Mouse (Mus musculus) spleen, adult 18-20 months (tissue): ENCODE results near the gene Pcnx2.

Source experiments
- DNase-seq, 2 experiments: peaks; one replicate each; pipeline ENCODE4 v3.0.0; 2022; ENCODE audit warnings: mixed read lengths in 2 of 2

Gene Pcnx2

DNA sequence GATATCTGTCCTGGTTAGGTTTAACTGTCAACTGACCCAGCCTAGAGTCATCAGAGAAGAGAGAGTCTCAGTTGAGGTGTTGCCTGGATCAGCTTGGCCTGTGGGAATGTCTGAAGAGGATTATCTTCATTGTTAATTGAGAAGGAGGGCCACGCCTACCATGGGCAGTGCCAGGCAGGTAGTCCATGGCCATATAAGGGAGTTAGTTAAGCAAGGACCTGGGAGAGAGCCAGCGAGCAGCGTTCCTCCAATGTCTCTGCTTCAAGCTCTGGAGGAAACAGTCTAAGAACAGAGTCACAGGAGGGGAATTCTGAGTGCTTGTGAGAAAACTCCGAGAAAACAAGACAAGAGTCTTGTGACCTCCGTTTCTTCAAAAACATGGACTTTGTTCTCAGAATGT lies 81.4 kb downstream of the Pcnx2 start:
- DNase-seq = no peak

DNA sequence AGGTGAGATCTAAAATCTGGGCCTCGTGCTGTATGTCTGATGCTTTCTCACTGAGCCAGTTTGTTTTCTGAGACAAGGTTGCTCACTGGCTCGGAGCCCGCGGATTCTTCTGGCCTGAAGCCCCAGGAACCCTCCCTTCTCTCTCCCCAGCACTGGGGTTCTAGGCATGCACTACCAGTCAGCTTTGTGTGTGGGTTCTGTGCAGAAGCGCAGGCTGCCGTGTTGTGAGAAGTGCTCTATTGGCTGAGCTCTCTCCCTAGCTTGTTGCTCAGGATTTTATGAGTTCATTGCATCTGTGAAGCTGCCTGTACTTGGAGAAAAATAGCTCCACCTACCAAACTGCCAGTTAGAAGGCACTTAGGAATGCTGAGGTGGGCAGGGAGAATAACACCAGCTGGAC lies 89.3 kb downstream of the Pcnx2 start:
- DNase-seq = no peak

DNA sequence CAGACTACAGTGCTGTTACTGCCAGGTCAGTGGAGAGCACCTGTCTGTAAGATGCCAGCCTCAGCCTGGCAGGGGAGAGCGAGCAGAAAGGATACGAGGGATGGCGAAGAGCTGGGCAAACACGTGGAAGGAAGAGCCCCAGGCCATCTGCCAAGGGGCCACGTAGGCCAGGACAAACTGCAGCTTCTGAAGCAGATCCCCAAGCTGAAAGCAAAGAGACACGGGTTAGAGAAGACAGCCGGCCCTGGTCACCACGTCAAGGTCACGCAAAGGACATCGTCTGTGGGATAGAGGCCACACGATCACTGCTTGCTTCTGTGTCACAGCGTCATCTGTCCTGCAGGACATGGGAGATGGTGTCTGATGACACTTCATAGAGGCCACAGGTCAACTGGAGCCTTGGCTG lies 90.2 kb downstream of the Pcnx2 start:
- DNase-seq = no peak

DNA sequence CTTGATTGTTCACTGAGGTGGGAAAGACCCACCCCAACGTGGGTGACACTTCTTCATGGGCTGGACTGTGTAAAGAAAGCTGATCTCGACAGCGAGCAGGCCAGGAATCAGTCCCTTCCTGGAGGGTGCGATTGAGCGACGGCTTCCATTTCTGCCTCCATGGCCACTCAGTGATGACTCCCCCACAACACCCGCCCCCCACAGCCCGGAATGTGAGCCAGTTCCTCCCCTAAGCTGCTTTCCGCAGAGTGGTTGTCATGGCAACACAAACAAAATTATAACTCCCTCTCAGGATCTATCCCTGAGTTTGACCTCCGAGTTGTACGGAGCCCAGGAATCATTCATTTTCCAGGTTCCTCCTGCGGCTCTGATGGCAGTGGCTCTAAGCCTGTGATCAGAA lies 91.7 kb downstream of the Pcnx2 start:
- DNase-seq = no peak

DNA sequence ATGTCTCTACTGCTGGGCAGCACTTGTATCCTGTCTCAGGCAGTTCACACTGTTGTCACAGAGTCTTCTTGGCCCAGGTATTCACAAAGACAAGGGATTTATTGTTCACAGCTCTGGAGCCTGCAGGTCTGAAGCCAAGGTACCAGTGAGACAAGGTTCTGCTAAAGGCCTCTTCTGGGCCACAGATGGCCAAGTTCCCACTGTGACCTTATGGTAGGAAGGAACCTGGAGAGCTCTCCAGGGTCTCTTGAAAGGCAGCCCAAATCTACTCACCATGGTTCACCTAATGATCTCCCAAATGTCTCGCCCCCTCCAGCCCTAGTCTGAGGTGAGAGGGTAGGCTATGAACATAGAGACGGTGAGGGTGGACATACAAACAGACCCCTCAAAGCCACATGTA lies 101.1 kb downstream of the Pcnx2 start:
- no peak for DNase-seq

DNA sequence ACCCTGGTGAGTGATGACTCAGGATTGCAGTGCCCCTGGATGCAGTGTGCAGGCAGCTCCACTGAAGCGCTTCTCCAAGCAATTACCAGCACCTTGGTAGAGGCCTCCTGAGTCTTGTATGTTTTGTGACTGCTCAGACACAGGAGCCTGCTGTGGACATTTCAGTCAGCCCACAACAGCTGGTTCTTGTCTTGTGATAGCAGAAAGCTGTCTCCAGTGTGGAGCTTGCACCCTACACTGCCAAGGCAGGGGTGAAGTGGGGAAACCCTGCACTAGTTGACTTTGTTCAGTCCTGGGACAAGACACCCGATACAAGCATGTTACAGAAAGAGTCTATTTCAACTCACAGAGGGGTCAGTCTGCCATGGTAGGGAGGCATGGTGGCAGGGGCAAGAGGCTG lies 102.8 kb downstream of the Pcnx2 start:
- DNase-seq = no peak

DNA sequence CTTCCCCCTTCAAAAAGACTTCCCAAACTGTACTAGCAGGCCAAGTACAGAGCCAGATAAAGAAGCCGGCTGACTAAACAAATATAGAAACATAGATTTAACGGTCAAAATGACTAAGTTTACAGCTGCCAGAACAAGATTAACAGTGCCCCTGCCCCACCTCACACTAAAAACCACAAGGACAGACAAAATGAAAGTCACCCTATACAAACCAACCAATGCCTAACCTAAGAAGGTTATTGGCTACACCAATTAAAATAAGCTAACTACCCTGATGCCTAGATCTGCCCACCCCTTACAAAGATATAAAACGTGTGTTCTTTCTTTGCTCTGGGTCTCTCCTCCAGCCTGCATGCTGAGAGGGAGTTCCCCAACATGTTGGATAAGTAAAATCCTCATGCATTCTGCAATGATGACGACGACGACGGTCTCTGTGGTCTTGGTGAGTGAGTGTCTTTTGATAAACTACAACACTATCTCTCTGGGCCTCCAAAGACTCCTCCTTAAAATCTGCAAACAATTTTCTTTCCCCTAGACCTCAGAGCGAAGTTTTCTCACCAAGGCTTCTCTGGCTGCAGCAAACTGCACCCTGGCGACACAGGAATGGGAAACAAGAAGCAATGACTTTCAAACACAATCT lies 105.2 kb downstream of the Pcnx2 start:
- DNase-seq = no peak

DNA sequence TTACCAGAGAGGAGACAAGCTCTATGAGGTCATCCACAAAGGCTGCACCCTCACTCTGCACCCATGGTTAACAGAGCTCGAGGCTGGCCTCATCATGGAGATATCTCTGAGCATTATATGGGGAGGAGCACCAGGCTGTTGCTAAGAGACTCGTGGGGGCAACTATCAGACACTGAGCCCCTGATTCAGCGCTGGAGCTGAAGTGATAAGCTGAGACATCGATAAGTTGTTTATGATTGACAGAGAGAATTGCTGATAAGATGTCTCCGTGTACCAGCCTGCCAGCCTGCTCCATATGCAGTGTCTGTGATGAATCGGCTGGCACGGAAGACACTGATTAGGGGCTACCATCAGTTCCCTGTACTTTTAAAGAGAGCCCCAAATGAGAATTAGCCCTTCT lies 111.2 kb downstream of the Pcnx2 start:
- no peak for DNase-seq

DNA sequence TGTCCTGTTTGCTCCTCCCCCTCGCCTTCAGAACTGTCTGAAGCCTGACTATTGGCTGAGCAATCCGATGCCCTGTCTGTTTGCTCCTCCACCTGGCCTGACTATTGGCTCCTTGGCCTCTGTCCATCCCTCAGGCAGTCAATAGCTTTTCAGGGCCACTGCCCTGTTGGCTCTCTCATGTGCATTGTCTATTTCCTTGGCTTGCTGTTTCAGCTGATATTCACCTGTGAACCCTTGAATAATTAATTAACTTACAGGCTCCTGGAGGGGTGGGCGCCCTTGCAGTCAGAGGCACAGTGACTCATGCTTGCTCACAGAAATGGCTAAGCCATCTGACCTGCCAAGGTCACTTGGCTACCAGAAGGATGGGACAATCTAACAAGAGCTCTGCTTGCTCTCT lies 116.0 kb downstream of the Pcnx2 start:
- DNase-seq = no peak

DNA sequence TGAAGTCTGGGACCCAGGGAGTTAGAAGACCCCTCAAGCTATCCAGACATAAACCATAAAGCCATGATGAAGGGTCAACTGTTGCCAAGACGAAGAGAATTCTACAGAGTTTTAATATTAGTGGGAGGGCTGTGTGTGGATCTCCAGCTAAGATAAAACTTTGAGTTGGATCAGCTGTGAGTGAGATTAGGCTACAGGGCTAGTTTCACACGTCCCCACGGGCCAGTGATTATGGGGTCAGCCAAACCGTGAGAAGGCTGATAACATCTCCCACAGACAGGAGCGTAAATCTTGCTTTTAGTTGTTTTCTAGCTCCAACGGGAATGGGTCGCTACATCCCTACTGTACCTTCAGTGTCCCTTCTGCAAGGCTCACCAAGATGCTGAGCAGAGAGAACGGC lies 118.5 kb downstream of the Pcnx2 start:
- no peak for DNase-seq

DNA sequence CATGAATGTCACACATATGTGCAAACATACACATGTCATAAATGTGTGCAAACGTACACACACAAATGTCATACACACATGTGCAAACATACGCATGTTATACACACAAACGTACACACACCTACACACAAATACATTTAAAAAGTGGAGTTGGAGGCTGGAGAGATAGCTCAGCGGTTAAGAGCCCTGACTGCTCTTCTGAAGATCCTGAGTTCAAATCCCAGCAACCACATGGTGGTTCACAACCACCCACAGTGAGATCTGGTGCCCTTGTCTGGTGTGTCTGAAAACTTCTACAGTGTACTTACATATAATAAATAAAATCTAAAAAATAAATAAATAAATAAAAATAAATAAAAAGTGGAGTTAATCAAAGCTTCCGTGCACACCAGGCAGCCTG lies 119.2 kb downstream of the Pcnx2 start:
- DNase-seq = no peak

DNA sequence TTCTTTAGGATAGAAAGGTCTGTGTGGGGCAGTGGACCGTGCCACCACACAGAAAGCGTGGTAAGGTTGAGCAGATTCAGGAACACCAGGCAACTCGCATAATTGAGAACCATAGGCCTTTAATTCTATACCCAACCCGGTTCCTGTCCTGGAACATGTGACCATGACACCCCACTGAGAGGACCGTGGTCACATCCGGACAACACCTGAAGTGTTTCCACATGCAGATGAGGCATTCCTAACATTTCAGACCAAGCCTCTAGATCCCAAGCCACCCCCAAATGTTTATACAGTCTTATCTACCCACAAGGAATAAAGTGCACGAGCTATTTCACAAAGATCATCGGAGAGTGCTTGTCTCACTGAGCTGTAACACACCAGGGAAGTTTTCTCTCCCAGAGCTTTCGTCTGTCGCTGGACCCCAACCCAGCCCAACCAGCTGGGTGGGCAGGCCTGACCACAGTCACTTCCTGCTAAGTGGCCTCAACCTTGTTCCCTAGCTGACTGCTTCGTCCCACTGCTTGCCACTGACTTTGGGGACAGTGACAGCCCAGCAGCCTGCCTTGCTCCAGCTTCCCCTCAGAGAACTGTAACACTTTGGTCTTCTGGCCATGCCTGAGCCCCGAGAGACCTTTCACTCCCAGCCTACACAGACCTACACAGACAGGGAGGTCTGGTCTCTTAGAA lies 120.5 kb downstream of the Pcnx2 start:
- DNase-seq = no peak

DNA sequence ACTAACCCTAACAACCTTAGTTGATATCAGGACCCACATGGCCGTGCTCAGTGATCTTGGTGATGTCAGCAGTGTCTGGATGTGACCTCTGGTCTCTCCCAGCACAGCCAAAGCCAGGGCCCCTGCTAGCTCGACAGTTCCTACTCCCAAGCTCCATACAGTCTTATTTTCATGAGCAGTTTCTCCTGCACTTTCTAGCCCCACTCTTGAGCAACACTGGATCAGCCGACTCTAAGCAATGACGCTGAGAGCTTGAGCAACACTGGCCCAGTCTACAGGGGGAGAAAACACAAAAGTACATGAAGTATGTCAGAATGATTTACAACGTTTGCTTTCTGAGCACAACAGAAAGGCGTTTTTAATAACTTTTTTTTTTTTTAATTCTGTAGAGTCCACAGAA lies 121.3 kb downstream of the Pcnx2 start:
- DNase-seq = no peak

DNA sequence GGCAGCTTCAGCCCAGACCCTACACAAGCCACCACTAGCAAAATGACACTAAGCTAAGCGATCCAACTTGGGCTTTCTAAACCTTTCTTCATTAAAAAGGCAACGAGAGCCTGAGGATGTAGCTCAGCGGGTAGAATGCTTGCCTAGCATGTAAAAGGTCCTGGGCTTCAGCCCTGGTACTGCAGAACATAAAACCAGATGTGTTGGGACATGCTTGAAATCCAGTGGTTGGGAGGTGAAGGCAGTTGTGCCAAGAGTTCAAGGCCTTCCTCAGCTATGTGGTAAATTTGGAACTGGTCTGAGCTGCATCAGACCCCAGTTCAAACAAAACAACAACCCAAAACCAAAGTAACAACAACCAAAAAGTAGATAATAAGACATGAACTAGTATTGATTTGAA lies 121.8 kb downstream of the Pcnx2 start:
- DNase-seq = no peak

DNA sequence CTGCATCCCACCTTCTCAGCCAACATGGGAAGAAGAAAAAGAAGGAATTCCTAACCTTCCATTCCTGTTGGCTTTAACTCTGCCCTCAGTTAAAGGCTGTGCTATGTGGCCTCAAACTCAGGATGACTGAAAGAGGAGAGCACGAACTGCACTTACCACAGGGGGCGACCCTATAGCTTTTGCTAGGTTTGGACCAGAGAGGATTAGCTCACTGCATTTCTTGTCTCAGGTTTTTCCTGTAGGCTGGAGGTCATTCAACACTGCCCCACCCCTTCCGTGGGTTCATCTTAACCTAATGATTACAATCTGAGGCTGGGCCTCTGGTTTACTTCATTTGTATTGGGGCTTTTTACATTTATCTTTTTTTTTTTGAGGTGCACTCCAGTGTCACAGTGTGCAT lies 123.1 kb downstream of the Pcnx2 start:
- DNase-seq = no peak

DNA sequence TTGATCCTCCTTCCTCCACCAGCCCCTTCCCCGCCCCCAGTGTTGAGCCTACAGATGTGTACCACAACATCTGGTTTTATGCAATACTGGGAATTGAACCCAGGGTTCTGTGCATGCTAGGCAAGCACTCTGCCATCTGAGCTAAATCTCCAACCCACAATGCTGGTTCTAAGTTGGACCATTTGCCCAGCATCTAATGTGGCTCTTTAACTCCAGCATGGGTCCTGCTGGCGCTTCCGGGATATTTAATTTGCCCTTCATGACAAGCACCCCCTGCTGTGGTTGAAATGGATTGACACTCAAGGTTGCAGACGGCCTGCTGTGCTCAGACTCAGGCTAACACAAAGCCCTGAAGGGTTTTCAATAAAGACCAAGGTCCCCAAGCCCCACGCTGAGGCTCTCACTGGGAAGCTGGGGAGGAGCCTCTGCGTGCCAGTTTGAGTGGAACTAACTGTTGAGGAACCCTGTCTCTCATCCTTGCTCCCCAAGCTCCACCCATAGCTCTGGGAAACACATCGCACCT lies 124.8 kb downstream of the Pcnx2 start:
- no peak for DNase-seq

DNA sequence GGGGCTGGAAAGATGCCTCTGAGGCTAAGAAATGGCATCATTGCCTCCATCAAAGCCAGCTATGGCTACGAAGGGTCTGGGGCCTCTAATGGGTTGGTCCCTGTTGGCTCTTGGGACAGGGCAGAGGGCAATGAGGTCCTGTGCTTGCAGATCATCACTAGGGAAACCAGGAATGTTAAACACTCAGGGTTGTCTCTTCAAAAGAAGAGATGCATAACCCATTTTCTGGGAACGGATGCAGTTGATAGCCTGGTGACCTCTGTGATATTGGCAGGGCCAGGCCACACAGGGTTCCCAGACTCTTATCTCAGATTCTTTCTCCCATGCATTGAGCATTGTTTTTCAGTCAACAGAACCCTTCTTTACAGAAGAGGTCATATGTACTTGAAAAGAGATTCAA lies 125.8 kb downstream of the Pcnx2 start:
- no peak for DNase-seq

DNA sequence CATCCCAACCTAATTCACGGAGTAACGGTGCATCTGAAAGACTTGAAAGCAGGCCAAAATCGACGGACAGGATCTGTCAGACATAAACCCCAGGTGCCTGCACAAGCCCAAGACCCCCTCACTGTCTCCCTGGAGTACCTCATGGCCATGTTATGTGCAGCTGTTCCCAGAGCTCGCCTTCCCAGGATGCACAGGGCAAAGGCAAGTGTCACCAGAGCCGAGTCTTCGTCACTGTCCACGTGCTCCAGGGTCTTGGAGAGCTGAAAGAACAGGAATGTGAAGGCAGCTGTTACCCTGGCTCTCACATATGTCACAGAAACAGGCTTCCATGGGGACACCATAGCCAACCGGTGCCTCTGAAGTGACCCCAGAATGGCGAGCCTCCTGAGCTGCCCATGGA lies 130.0 kb downstream of the Pcnx2 start:
- no peak for DNase-seq

DNA sequence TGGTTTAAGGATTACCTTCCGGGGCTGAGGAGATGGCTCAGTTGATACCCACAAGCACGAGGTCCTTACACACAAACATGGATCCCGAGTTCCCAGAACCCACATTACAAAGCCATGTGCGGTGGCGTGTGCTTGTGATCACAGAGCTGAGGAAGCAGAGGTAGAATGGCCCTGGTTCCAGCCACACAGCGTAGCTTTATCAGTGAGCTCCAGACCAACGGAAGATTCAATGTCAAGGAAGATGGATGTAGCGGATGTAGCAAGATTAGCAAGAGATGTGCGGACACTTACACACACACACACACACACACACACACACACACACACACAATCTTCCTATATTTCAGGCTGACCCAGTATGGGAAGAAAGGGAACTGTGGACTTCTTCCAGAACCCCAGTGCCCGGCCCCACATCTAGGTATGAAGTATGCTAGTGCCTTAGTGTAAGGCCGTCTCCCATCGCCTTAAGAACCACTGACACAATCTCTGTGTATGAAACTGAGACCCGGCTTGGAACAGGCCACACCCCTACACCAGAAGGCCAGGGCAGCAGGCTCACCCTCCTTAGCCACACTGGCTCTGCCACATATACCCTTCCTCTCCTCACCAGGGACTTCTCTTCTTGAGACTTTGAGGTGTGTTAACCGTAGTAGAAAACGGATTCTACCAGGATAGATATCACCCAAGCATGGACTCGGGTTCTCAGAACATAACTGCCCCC lies 134.9 kb downstream of the Pcnx2 start:
- no peak for DNase-seq

DNA sequence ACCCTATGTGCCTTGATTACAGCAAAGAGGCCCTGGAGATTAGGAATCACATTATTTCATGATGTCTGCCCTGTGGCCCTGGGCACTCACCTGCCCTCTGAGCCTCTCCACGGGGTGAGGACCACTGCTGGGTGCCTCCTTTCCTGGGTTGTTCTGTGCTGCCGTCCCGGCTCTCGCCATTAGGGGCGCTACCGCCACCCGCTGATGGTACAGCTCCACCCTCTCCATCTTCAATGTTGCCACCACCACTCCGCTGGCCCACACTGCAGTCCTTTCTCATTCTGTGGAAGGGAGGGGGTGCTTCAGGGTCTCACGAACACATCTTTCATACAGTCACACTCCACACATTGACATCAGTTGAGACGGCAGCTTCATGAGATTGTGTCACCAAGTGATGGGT lies 139.1 kb downstream of the Pcnx2 start:
- peak; percentile 14 to 49 for DNase-seq

DNA sequence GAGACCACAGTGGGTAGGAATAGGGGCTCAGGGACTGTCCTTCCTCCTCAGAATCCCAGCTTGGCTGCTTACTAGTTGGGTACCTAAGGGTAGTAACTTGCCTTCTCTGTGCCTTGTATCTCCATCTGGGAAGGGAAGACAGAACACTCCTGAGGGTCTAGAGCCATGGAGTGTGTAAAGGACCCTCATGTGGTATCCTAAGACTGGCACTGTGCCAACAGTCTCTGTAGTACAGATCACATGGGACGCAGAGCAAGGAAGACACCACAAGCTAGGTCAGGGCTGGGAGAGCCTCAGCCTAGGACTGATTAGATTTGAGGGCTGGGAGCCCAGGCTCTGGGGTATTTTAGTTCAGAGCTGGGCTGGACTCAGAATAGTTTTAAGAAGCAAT lies 141.0 kb downstream of the Pcnx2 start:
- DNase-seq = no peak

DNA sequence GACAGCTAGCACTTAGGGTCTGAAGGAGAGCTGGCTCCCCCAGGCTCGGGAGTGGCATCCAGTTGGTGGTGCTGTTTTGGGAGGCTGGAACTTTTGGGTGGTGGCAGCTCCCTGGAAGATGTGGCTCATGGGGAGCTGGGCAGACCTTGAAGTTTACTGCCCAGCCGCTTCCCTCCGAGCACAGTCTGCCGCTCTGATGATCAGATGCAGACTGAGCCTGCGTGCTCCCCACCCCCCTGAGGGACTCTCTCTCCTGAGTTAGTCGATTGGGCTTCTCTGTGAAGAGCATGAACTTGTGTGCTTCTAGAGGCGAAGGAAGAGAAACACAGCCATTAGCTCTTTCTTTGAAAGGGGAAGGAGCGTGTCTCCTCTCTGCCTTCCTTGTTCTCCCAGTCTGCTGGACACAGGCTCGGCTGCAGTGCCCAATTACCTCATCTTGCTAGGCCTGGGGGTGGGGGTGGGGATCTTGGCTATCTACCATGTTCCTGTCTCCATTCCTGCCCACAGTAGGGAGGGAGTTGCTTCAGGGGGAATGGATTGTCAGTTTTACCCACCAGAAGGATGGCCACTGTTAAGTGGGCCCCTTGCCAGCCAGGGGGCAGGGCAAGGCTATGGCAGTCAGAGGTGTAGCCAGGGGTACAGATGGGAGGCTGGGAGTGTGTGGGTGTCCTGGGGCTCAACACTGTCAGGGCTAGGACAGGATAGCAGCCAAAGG lies 141.6 kb downstream of the Pcnx2 start:
- no peak for DNase-seq

DNA sequence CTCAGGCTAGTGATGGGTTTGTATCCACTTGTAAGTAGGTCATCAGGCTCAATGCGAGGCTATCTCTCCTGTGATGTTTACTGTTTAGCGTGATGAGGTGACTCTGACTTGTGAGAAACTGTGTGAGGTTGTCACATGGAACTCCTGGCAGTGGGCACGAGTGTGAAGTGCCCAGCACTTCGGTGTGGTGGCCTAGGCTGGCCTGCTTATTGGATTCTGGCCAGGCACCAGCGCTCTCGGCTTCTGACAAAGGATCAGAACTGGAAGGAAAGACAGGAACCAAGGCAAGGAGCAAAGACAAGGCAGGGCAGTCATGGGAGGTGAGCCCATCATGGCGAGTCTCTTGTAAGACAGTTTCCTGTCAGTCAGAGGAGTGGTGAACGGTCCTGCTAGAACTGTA lies 142.2 kb downstream of the Pcnx2 start:
- DNase-seq = no peak

DNA sequence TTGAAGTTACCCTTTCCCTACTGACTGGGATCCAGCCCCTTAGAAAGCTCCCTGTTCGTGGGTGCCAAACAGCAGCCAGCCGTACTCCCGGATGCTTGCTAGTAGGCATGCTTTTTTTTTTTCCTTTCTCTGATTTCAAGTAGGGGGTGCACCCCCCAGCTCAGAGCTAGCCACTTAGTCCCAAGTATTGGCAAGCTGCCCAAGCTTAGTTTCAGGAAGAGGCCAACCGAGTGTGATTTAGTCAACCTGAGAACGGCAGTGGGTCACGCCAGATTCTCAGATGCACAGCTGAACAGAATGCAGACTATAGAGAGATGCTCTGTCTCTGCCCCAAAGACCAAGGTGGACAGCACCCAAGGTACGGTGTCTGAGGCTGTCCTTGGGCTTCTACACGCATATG lies 147.3 kb downstream of the Pcnx2 start:
- DNase-seq = no peak
